Mouse (Mus musculus) heart, embryonic 16.5 days (tissue): ENCODE results near the gene Zfp523. TPM values are rescaled to one million over a fixed set of nuclear protein-coding genes. Genes with fewer than 3 reads are reported as not detected.
A peak's percentile ranks its signal among the peaks of the same experiment; 100 is the strongest.

Experiments
- ATAC-seq: fragments of 200-750 bp; cut with Nextera tagmentation; replicated peaks from 2 replicates; pipeline ENCODE4 v1.8.0; 2017; ENCODE audit warnings: moderate number of reproducible peaks; ENCODE audit not compliant: insufficient read depth, low FRiP score; ENCODE audit errors: extremely low read depth
- H3K27ac ChIP-seq: fragments of 300-500 bp; sonication (generic); 2 replicates; pipeline ENCODE4 v1.5.1; 2014; ENCODE audit warnings: mild to moderate bottlenecking, low read length, control low read depth, moderate library complexity
- H3K27me3 ChIP-seq: fragments of 300-500 bp; sonication (generic); 2 replicates; pipeline ENCODE4 v1.6.1; 2014; ENCODE audit warnings: low read length, mixed read lengths; ENCODE audit not compliant: control insufficient read depth, insufficient read depth
- H3K36me3 ChIP-seq: fragments of 300-500 bp; sonication (generic); 2 replicates; pipeline ENCODE4 v1.6.1; 2014; ENCODE audit not compliant: control insufficient read depth, insufficient read depth
- H3K4me1 ChIP-seq: fragments of 300-500 bp; sonication (generic); 2 replicates; pipeline ENCODE4 v1.6.1; 2014; ENCODE audit warnings: low read length, mixed read lengths; ENCODE audit not compliant: control insufficient read depth, insufficient read depth
- H3K4me2 ChIP-seq: fragments of 300-500 bp; sonication (generic); 2 replicates; pipeline ENCODE4 v1.6.1; 2014; ENCODE audit warnings: low read depth, mild to moderate bottlenecking, control low read depth, low read length
- H3K4me3 ChIP-seq: fragments of 300-500 bp; sonication (generic); 2 replicates; pipeline ENCODE4 v1.5.1; 2014; ENCODE audit warnings: mild to moderate bottlenecking, control low read depth, low read length
- H3K9ac ChIP-seq: fragments of 300-500 bp; sonication (generic); 2 replicates; pipeline ENCODE4 v1.6.1; 2014; ENCODE audit warnings: low read length, control low read depth
- H3K9me3 ChIP-seq: fragments of 300-500 bp; sonication (generic); replicated peaks from 2 replicates; pipeline ENCODE4 v1.6.1; 2016; ENCODE audit warnings: low read length; ENCODE audit not compliant: control insufficient read depth
- WGBS: fragments of 180-500 bp; shearing (Covaris S2); extraction: QIAGEN DNeasy Blood & Tissue Kit; methylation state at CpG from one replicate; pipeline ENCODE4 v1.1.7; 2014; 5-methylcytosine and 5-hydroxymethylcytosine counted together
- polyA plus RNA-seq: library from polyadenylated mRNA; unstranded; fragments of >200 nt; fragmentation: Nextera tagmentation; extraction: Ambion mirVana; gene quantifications from 2 replicates; pipeline ENCODE4 v1.2.1, GENCODE M21; 2015

The Zfp523 gene
- polyA plus RNA-seq, 1 experiment from 2014 or later, result 20.5 TPM

- no peaks in the 10 kb centered on the region for H3K9me3 ChIP-seq
- no peak overlapping the region for H3K27ac ChIP-seq
- H3K9ac ChIP-seq, result no peak overlapping the region
- no peak overlapping the region for H3K4me2 ChIP-seq
- H3K4me3 ChIP-seq, result no peak overlapping the region
- 74% methylated on average over 12 of the region's 12 CpGs for WGBS
- no peak for ATAC-seq
- H3K36me3 ChIP-seq, result no peaks in the 10 kb centered on the region
- H3K4me1 ChIP-seq, result no peaks in the 10 kb centered on the region
- peaks cover 30% of the 10 kb centered on the region for H3K27me3 ChIP-seq
Observed at GRCm38 (mm10) chr17:28150456-28150855, 26.5 kb upstream of the Zfp523 start.

- peaks cover 23% of the 10 kb centered on the region for H3K27me3 ChIP-seq
Observed at GRCm38 (mm10) chr17:28153095-28153494, 23.8 kb upstream of the Zfp523 start.

DNA sequence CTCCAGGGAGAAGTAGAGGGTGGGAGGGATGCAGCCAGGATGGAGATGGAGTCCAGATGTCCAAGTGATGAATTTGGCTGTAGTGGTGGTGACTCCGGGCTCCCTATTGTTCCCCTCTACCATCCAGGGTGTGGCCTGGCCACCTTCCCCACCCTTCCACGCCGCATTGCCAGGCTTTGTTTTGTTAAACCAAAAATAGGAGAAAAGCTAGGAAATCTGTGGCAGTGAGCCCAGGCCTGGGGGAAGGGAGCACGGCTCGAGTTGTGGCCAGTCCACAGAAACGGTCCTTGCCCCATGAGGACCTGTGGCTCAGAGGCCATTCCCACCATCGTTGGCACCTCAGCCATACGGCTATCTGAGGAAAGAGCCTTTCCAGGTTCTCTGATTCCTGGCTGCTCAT lies 22.0 kb upstream of the Zfp523 start:
- no peak overlapping the region for H3K4me3 ChIP-seq
- H3K27me3 ChIP-seq, result peaks cover 26% of the 10 kb centered on the region
- H3K9ac ChIP-seq, result no peak overlapping the region
- H3K4me2 ChIP-seq, result no peak overlapping the region
- H3K9me3 ChIP-seq, result no peaks in the 10 kb centered on the region
- H3K4me1 ChIP-seq, result no peaks in the 10 kb centered on the region
- no peaks in the 10 kb centered on the region for H3K36me3 ChIP-seq
- 76% methylated on average over 8 of the region's 8 CpGs for WGBS
- H3K27ac ChIP-seq, result no peak overlapping the region
- no peak for ATAC-seq

More at GRCm38 (mm10) chr17:28153095-28153494, 23.8 kb upstream of the Zfp523 start:
- Histone ChIP-seq H3K4me1 (no peaks in the 10 kb centered on the region), H3K9me3 (no peaks in the 10 kb centered on the region), H3K27ac (no peak overlapping the region), H3K9ac (no peak overlapping the region), H3K36me3 (no peaks in the 10 kb centered on the region), H3K4me2 (no peak overlapping the region), H3K4me3 (no peak overlapping the region)
- no peak for ATAC-seq
- 74% methylated on average over 6 of the region's 6 CpGs for WGBS

GRCm38 (mm10) chr17:28160361-28160760 lies 16.6 kb upstream of the Zfp523 start:
- Histone ChIP-seq H3K9me3 (no peaks in the 10 kb centered on the region), H3K27me3 (peaks cover 34% of the 10 kb centered on the region), H3K4me2 (no peak overlapping the region), H3K9ac (no peak overlapping the region), H3K4me3 (no peak overlapping the region), H3K36me3 (no peaks in the 10 kb centered on the region), H3K27ac (no peak overlapping the region), H3K4me1 (peaks cover 11% of the 10 kb centered on the region)
- 13% methylated on average over 10 of the region's 10 CpGs for WGBS
- ATAC-seq, result no peak

GRCm38 (mm10) chr17:28161310-28161881 lies 15.5 kb upstream of the Zfp523 start:
- no peak overlapping the region for H3K27ac ChIP-seq
- ATAC-seq, result peak; percentile 32; the same call in 1 of the 2 replicates
- H3K4me1 ChIP-seq, result peaks cover 11% of the 10 kb centered on the region
- H3K36me3 ChIP-seq, result no peaks in the 10 kb centered on the region
- H3K9ac ChIP-seq, result no peak overlapping the region
- H3K4me2 ChIP-seq, result no peak overlapping the region
- no peak overlapping the region for H3K4me3 ChIP-seq
- no peaks in the 10 kb centered on the region for H3K9me3 ChIP-seq
- peaks cover 32% of the 10 kb centered on the region for H3K27me3 ChIP-seq
- WGBS, result 15% methylated on average over 11 of the region's 11 CpGs

- no peak overlapping the region for H3K27ac ChIP-seq
- 0 out of 2 replicates have a peak, but pooled peaks have one; percentile 44 for ATAC-seq
- no peaks in the 10 kb centered on the region for H3K9me3 ChIP-seq
- no peak overlapping the region for H3K9ac ChIP-seq
- H3K4me3 ChIP-seq, result no peak overlapping the region
- no peak overlapping the region for H3K4me2 ChIP-seq
- 5% methylated on average over 6 of the region's 6 CpGs for WGBS
- peaks cover 30% of the 10 kb centered on the region for H3K27me3 ChIP-seq
- H3K4me1 ChIP-seq, result peaks cover 11% of the 10 kb centered on the region
- no peaks in the 10 kb centered on the region for H3K36me3 ChIP-seq
Observed at GRCm38 (mm10) chr17:28163666-28164065, 13.3 kb upstream of the Zfp523 start.

DNA sequence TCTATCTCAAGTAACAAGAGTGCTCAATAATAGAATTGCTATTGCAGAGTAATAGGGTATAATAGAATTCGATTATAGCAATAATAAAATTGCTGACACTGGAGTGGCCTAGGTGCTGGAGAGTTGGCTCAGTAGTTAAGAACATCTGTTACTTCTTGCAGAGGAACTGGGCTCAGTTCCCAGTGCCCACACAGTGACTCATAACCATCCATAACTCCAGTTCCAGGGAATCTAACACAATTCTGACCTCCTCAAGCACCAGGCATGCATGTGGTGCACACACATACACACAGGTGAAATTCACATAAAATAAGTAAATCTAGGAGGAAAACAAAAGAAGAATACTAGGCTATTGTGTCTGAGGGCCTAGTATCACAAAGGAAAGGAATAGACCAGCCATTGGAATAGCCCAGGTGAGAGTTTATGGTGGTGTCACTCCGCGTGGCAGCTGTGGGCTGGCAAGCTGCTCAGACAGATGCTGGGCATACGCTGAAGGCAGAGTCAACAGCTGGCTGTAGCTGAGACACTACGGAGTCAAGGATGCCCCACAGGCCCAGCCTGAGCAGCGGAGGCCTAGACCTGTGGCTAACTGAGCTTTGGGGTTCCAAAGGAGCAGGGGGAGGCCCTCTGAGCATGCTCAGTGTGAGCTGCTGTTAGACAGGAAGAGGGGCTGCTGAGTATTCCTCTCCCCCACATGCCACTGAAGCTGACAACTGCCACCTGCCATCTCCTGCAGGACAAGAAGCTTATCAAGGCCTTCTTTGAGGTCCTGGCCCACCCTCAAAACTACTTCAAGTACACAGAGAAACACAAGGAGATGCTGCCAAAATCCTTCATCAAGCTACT lies 6.2 kb upstream of the Zfp523 start:
- no peak overlapping the region for H3K9ac ChIP-seq
- H3K27me3 ChIP-seq, result peaks cover 5% of the 10 kb centered on the region; the same call in 1 of the 2 replicates
- no peak overlapping the region for H3K4me2 ChIP-seq
- peaks cover 16% of the 10 kb centered on the region for H3K4me1 ChIP-seq
- no peak for ATAC-seq
- no peak overlapping the region for H3K4me3 ChIP-seq
- 86% methylated on average over 6 of the region's 6 CpGs for WGBS
- H3K9me3 ChIP-seq, result no peaks in the 10 kb centered on the region
- no peak overlapping the region for H3K27ac ChIP-seq
- no peaks in the 10 kb centered on the region for H3K36me3 ChIP-seq

GRCm38 (mm10) chr17:28172690-28173089 lies 4.2 kb upstream of the Zfp523 start:
- WGBS, result 32% methylated on average over 9 of the region's 9 CpGs
- ATAC-seq, result no peak
- no peaks in the 10 kb centered on the region for H3K36me3 ChIP-seq
- H3K9me3 ChIP-seq, result no peaks in the 10 kb centered on the region
- H3K27me3 ChIP-seq, result peaks cover 3% of the 10 kb centered on the region; the same call in 1 of the 2 replicates
- no peak overlapping the region for H3K4me3 ChIP-seq
- H3K4me1 ChIP-seq, result peaks cover 22% of the 10 kb centered on the region
- peak overlapping the region; percentile 24; the same call in 1 of the 2 replicates for H3K9ac ChIP-seq
- H3K4me2 ChIP-seq, result no peak overlapping the region
- H3K27ac ChIP-seq, result no peak overlapping the region

- Histone ChIP-seq H3K27ac (peak overlapping the region; percentile 88), H3K4me3 (peak overlapping the region; percentile 82), H3K27me3 (no peaks in the 10 kb centered on the region), H3K9me3 (no peaks in the 10 kb centered on the region), H3K4me1 (peaks cover 54% of the 10 kb centered on the region), H3K9ac (peak overlapping the region; percentile 95), H3K4me2 (peak overlapping the region; percentile 63), H3K36me3 (no peaks in the 10 kb centered on the region)
- ATAC-seq, result peak; percentile 69
- 13% methylated on average over 14 of the region's 22 CpGs for WGBS
Observed at GRCm38 (mm10) chr17:28177540-28178046, 664 bp downstream of the Zfp523 start.
